Mouse (Mus musculus): ENCODE measurements around the gene Tmem8b.

Gene Tmem8b

GRCm38 (mm10) chr4:43713652-43714219 lies 45.0 kb downstream of the Tmem8b start:
- in situ Hi-C loops (cut with MboI), result loop anchor here (10.0 kb wide), 1 partner anchor 289 kb away; the partner anchor contains the start of gene Fam166b

GRCm38 (mm10) chr4:43720491-43721228 lies 51.9 kb downstream of the Tmem8b start:
- in situ Hi-C loops (cut with MboI), result no loop called here

GRCm38 (mm10) chr4:43722191-43722590 lies 53.4 kb downstream of the Tmem8b start:
- in situ Hi-C loops (cut with MboI), result no loop called here

- in situ Hi-C loops (cut with MboI), result no loop called here
These were observed 56.0 kb downstream of the Tmem8b start for GRCm38 (mm10) chr4:43724764-43725163.

GRCm38 (mm10) chr4:43726228-43726993 lies 57.6 kb downstream of the Tmem8b start:
- in situ Hi-C loops (cut with MboI), result no loop called here

GRCm38 (mm10) chr4:43726995-43727394 lies 58.2 kb downstream of the Tmem8b start, which contains the start of gene Hrct1:
Gene Hrct1 (plus strand): TSS chr4:43727188.
- in situ Hi-C loops (cut with MboI), result no loop called here

GRCm38 (mm10) chr4:43727718-43728575 lies 59.2 kb downstream of the Tmem8b start:
- in situ Hi-C loops (cut with MboI), result no loop called here

GRCm38 (mm10) chr4:43728576-43728954 lies 59.8 kb downstream of the Tmem8b start:
- in situ Hi-C loops (cut with MboI), result no loop called here

GRCm38 (mm10) chr4:43729126-43729525 lies 60.4 kb downstream of the Tmem8b start:
- in situ Hi-C loops (cut with MboI), result no loop called here

GRCm38 (mm10) chr4:43729794-43730550 lies 61.2 kb downstream of the Tmem8b start, which contains the start of gene Spaar:
Gene Spaar (plus strand): TSS chr4:43730034.
- in situ Hi-C loops (cut with MboI), result no loop called here

GRCm38 (mm10) chr4:43730750-43731297 lies 62.1 kb downstream of the Tmem8b start:
- in situ Hi-C loops (cut with MboI), result no loop called here

- in situ Hi-C loops (cut with MboI), result no loop called here
These were observed 63.4 kb downstream of the Tmem8b start for GRCm38 (mm10) chr4:43732171-43732570.

GRCm38 (mm10) chr4:43733186-43733585 lies 64.4 kb downstream of the Tmem8b start:
- in situ Hi-C loops (cut with MboI), result no loop called here

GRCm38 (mm10) chr4:43737144-43737543 lies 68.4 kb downstream of the Tmem8b start:
- in situ Hi-C loops (cut with MboI), result no loop called here

GRCm38 (mm10) chr4:43738989-43739674 lies 70.4 kb downstream of the Tmem8b start:
- in situ Hi-C loops (cut with MboI), result no loop called here

- in situ Hi-C loops (cut with MboI), result no loop called here
These were observed 72.8 kb downstream of the Tmem8b start for GRCm38 (mm10) chr4:43741526-43741925.

All from mature B cell (primary cell).